ENCODE assay signal across 16 mouse cellular contexts in genomic region chr3:87194591-87194990, GRCm38 (mm10). TPM values are rescaled to one million over a fixed set of nuclear protein-coding genes. Genes with fewer than 3 reads are reported as not detected.
"Had no signal": no experiment of that assay in that cellular context is flagged by ENCODE, and none has a peak within 500 bp of the region (broad histone marks: within the 10 kb centered on the region; RNA-seq: fewer than 3 reads in every experiment).

No protein-coding gene starts in this region.

- ATAC-seq: midbrain, embryonic 15.5 days had no signal

- H3K9ac ChIP-seq: limb, embryonic 12.5 days; liver, embryonic 14.5 days; midbrain, embryonic 15.5 days; neural tube, embryonic 13.5 days; stomach, embryonic 15.5 days had no signal

- H3K27ac ChIP-seq: limb, embryonic 12.5 days; liver, embryonic 14.5 days; midbrain, embryonic 10.5 days; midbrain, embryonic 15.5 days; neural tube, embryonic 13.5 days; stomach, embryonic 15.5 days had no signal

- DNase-seq: kidney, adult 8-10 months; kidney, postnatal 25 days; layer of hippocampus, adult 9-11 months; layer of hippocampus, postnatal 36 days; liver; lung, adult 18-20 months; retina, postnatal 1 day; right cerebral cortex, postnatal 14 days; thymus, postnatal 36 days had no signal

- H3K4me3 ChIP-seq: limb, embryonic 12.5 days; midbrain, embryonic 10.5 days; midbrain, embryonic 15.5 days; neural tube, embryonic 13.5 days; stomach, embryonic 15.5 days had no signal

- H3K36me3 ChIP-seq: limb, embryonic 12.5 days; midbrain, embryonic 10.5 days; midbrain, embryonic 15.5 days; neural tube, embryonic 13.5 days; stomach, embryonic 15.5 days had no signal

- H3K9me3 ChIP-seq: limb, embryonic 12.5 days; midbrain, embryonic 10.5 days; midbrain, embryonic 15.5 days; neural tube, embryonic 13.5 days; stomach, embryonic 15.5 days had no signal

- H3K4me1 ChIP-seq: midbrain, embryonic 10.5 days; midbrain, embryonic 15.5 days; stomach, embryonic 15.5 days had no signal

- H3K27me3 ChIP-seq: limb, embryonic 12.5 days; midbrain, embryonic 15.5 days; neural tube, embryonic 13.5 days; stomach, embryonic 15.5 days had no signal

RNA-seq across cellular contexts. Expression of gene Kirrel, which starts 20.0 kb away (rescaled TPM):
- total RNA-seq: megakaryocyte progenitor cell, adult 5-6 weeks had no signal
